Mouse (Mus musculus): Measurements from ENCODE around the gene Odf3.

Odf3 gene

GRCm38 (mm10) chr7:140844905-140845665 is 2.5 kb upstream of the Odf3 start, which contains the start of gene Scgb1c1:
Gene Scgb1c1, plus strand, starts transcription at chr7:140845547.
- peak; percentile 89 for DNase-seq

- no peak for DNase-seq
These were observed 1.9 kb upstream of the Odf3 start for GRCm38 (mm10) chr7:140845683-140846082.

GRCm38 (mm10) chr7:140846676-140847075 is 929 bp upstream of the Odf3 start:
- no peak for DNase-seq

DNA sequence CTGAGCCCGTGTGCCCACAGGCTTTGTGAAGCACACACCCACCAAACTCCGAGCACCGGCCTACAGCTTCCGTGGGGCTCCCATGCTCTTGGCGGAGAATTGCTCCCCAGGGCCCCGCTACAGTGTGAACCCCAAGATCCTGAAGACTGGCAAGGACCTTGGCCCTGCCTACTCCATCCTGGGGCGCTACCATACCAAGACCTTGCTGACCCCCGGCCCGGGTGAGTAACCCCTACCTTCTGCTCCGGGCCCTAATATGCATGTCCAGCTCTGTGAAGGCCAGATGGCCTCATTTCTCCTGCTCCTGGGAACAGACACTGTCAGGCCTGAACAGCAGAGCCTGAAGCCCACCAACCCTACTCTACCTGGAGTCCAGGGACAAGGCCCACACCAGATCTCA is 986 bp downstream of the Odf3 start:
- DNase-seq, result no peak

GRCm38 (mm10) chr7:140851916-140852315 is 4.3 kb downstream of the Odf3 start:
- no peak for DNase-seq

GRCm38 (mm10) chr7:140853386-140853785 is 5.8 kb downstream of the Odf3 start:
- peak; percentile 24 for DNase-seq

DNA sequence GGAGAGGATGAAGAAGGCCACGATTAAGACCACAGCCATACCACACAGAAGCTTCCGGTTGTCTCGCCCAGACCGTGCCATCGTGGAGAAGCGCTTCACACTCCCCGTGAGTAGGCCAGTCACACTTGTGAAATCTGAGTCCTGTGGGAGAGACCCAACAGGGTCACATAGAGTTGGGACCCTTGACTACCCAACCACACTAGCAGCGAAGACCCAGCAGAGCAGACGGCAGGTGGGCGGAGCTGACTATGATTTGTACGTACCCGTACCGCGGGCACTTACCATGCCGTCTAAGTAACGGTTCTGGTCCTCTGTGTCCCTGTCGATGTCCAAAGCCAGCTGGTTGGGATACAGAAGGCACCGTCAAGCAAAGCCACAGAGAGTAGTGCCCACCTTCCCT is 6.9 kb downstream of the Odf3 start:
- no peak for DNase-seq

GRCm38 (mm10) chr7:140855181-140855580 is 7.6 kb downstream of the Odf3 start:
- DNase-seq, result no peak

DNA sequence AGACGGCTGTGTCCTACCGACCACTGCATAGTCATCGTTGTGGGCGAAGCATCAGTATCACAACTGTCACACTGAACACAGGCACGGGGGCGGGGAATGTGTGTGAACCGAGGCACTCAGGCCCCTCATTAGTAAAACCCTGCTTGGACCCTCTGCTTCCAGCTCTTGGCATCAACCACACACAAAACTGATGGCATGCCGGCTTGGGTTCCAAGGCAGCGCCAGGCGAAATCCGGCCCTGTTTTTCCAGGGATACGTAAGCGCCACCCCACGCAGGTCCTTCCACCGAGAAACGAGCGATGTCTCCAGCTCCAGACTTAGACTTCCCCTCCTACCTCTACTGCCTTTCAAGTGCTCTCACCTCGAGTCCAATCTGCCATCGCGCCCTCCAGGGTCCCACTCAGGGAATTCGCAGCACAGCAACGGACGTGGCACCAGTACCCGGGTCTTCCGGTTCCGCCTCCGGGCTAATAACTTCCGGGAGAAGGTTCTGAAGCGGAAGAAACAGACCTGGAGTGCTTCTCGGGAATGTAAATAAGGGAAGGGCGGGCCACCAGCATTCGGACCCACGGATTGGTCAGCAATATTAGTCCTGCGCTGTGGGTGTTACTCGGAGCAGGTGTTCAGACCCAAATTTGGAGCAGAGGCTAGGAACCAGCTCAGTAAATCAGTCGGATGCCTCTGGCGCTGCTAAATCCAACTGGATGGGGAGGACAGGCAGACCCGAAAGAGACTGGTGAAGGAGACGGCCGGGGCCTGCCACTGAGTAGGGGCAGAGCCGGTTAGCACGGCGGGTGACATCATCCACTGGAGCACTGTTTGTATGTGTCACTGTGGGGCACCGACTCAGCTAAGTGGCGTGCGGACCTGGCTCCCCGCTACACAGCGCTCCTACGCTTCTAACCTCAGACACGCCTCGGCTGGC is 8.5 kb downstream of the Odf3 start, which contains the start of gene Gm45785:
Gene Gm45785 (minus strand): TSS at position 472 of the 925 bp plus-strand sequence.
- DNase-seq, result peak; percentile 88

- DNase-seq, result peak; percentile 93
These were observed 9.4 kb downstream of the Odf3 start, which contains the start of gene Ric8a for GRCm38 (mm10) chr7:140856785-140857549. Gene Ric8a, plus strand, starts transcription at chr7:140856957.

GRCm38 (mm10) chr7:140857550-140858505 is 10.2 kb downstream of the Odf3 start, which contains the start of gene Bet1l:
Gene Bet1l, minus strand, starts transcription at chr7:140857577.
- DNase-seq, result no peak

DNA sequence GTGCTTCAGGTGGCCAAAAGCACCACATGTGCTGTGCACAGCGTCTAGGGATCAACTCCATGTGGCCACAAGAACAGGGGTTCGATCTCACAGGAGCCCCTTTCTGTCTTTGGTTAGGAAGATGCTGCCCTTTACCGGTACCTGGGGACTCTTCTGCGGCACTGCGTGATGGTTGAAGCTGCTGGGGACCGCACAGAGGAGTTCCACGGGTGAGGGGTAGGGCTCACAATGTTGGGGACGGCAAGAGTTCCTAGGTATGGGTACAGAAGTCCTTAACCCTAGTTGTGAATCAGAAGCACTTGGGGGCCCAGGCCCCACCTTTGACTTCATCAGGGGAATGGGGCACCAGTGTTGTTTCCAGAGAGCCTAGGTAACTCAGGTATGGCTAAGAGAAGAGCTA is 11.1 kb downstream of the Odf3 start:
- no peak for DNase-seq

DNA sequence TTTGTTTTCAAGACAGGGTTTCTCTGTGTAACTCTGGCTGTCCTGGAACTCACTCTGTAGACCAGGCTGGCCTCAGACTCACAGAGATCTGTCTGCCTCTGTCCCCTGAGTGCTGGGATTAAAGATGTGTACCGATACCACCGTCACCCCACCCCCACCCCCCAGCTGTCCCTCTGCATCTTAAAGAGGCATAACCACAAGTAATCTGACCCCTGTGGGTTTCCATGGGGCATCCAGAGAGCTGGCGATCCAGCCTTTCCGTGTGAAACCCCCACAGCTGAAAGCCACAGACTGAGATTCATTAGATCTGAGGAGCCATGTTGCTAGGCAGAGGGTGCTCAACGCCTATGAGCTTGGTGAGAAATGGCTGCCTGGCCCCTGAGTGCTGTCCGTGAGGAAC is 12.4 kb downstream of the Odf3 start:
- no peak for DNase-seq

GRCm38 (mm10) chr7:140860728-140861127 is 13.1 kb downstream of the Odf3 start:
- DNase-seq, result no peak

DNA sequence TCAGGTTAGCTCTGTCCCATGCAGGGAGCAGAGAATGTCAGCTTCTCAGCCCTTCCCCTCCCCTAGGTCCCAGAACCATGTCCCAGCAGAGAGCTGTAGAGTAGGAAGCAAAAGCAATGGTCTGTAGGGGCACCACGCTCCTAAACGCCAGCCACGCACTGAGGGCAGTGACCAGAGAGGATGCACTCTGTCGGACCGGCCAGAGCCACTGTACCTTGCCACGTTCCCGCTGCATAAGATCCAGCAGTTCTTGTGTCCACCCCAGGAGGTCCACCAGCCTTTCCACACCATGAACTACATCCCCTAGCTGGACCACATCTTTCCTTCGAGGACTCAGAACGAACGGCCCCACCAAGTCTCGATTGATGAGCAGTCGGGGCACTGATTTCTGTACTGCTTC is 17.2 kb downstream of the Odf3 start:
- DNase-seq, result no peak

DNA sequence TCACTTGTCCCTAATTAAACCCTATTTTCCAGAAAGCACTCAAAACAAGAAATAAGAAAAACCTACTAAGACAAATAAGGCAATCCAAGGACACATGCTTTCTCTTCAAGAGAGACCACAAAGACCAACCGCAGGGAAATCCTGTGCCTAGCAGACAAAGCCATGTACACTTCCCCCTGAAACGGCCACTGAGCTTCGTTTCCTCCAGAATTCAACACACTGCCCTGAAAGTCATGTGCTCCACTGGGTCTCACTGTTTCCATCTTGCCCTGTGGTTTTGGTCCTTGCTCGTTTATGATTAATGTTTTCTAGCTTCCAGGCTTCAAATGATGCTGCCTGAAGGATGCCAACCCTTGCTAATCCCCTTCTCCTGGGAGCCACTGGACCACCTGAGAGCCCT is 26.6 kb downstream of the Odf3 start:
- DNase-seq, result no peak

DNA sequence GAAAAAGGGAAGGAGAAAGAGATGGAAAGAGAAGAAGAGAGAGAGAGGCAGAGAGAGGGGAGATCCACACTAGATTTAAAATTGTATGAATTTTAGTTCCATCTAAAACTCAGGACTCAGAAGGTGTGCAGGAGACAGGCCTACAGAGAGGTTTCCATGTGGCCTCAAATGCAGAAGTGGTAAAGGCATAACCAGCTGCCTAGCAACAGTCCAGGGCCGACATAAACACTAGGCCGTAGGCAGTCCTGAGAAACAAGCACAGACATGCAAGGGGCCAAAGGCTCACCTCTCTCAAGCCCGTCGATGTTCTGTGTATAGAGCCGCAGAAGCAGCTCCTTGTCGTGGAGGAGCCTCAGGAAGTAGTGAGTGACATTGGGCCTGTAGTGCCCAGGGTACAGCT is 29.8 kb downstream of the Odf3 start:
- DNase-seq, result no peak

- peak; percentile 33 for DNase-seq
These were observed 31.8 kb downstream of the Odf3 start for GRCm38 (mm10) chr7:140879355-140879754.

- DNase-seq, result no peak
These were observed 32.8 kb downstream of the Odf3 start for GRCm38 (mm10) chr7:140880419-140880818.

GRCm38 (mm10) chr7:140880865-140881515 is 33.4 kb downstream of the Odf3 start:
- no peak for DNase-seq

All from liver (tissue).